Mouse (Mus musculus) liver, embryonic 14.5 days (tissue): ENCODE measurements around the gene Inpp5a.

ENCODE experiments used
- CTCF ChIP-seq: IDR thresholded peaks from 2 replicates; pipeline ENCODE4 v1.5.1; 2016; ENCODE audit warnings: antibody characterized with exemption, low read depth, control low read depth
- EP300 ChIP-seq: IDR thresholded peaks from 2 replicates; pipeline ENCODE4 v1.6.1; 2016; ENCODE audit warnings: antibody characterized with exemption, low read depth

- TF ChIP-seq CTCF (no peak), EP300 (no peak)
These were observed 31.9 kb upstream of the Inpp5a start for GRCm38 (mm10) chr7:139357043-139357442.
